Mouse (Mus musculus) forebrain, embryonic 16.5 days (tissue): Measurements from ENCODE around the gene Rnaseh2a. TPM values are rescaled to one million over a fixed set of nuclear protein-coding genes. Genes with fewer than 3 reads are reported as not detected.

Experiments used
- ATAC-seq: fragments of 200-750 bp; cut with Nextera tagmentation; 2 replicates; pipeline ENCODE4 v1.8.0; 2017; ENCODE audit warnings: mild to moderate bottlenecking, moderate library complexity
- H3K27ac ChIP-seq: fragments of 300-500 bp; sonication (generic); 2 replicates; pipeline ENCODE4 v1.5.1; 2014; ENCODE audit warnings: low read length, control low read depth
- H3K27me3 ChIP-seq: fragments of 300-500 bp; sonication (generic); replicated peaks from 2 replicates; pipeline ENCODE4 v1.6.1; 2014; ENCODE audit warnings: low read length; ENCODE audit not compliant: control insufficient read depth, insufficient read depth
- H3K36me3 ChIP-seq: fragments of 300-500 bp; sonication (generic); 2 replicates; pipeline ENCODE4 v1.6.1; 2014; ENCODE audit not compliant: control insufficient read depth, insufficient read depth
- H3K4me1 ChIP-seq: fragments of 300-500 bp; sonication (generic); replicated peaks from 2 replicates; pipeline ENCODE4 v1.6.1; 2014; ENCODE audit warnings: low read length; ENCODE audit not compliant: control insufficient read depth, insufficient read depth
- H3K4me2 ChIP-seq: fragments of 300-500 bp; sonication (generic); 2 replicates; pipeline ENCODE4 v1.6.1; 2014; ENCODE audit warnings: mild to moderate bottlenecking, low read length, control low read depth
- H3K4me3 ChIP-seq: fragments of 300-500 bp; sonication (generic); replicated peaks from 2 replicates; pipeline ENCODE4 v1.5.1; 2014; ENCODE audit warnings: mild to moderate bottlenecking, low read length, control low read depth
- H3K9ac ChIP-seq: fragments of 300-500 bp; sonication (generic); replicated peaks from 2 replicates; pipeline ENCODE4 v1.6.1; 2014; ENCODE audit warnings: low read depth, low read length, control low read depth
- H3K9me3 ChIP-seq: fragments of 300-500 bp; sonication (generic); 2 replicates; pipeline ENCODE4 v1.6.1; 2016; ENCODE audit warnings: low read length; ENCODE audit not compliant: control insufficient read depth
- WGBS: fragments of 180-500 bp; shearing (Covaris S2); extraction: QIAGEN DNeasy Blood & Tissue Kit; methylation state at CpG from one replicate; pipeline ENCODE4 v1.1.7; 2014; 5-methylcytosine and 5-hydroxymethylcytosine counted together
- polyA plus RNA-seq: library from polyadenylated mRNA; unstranded; fragments of >200 nt; fragmentation: Nextera tagmentation; extraction: Ambion mirVana; gene quantifications from 2 replicates; pipeline ENCODE4 v1.2.1, GENCODE M21; 2015

Gene Rnaseh2a
- polyA plus RNA-seq, 1 experiment from 2014 or later, result 85.8 TPM

- Histone ChIP-seq H3K4me2 (no peak overlapping the region), H3K4me1 (peaks cover 57% of the 10 kb centered on the region), H3K36me3 (peaks cover 8% of the 10 kb centered on the region), H3K27ac (no peak overlapping the region), H3K9me3 (no peaks in the 10 kb centered on the region), H3K27me3 (peaks cover 17% of the 10 kb centered on the region), H3K9ac (no peak overlapping the region), H3K4me3 (no peak overlapping the region)
- 56% methylated on average over 4 of the region's 4 CpGs for WGBS
- ATAC-seq, result peak; percentile 18; the same call in 1 of the 2 replicates
These were observed 4.4 kb upstream of the Rnaseh2a start for GRCm38 (mm10) chr8:84973803-84974542.

GRCm38 (mm10) chr8:84973079-84973478 is 3.5 kb upstream of the Rnaseh2a start:
- WGBS, result 88% methylated on average over 1 of the region's 1 CpGs
- peaks cover 13% of the 10 kb centered on the region for H3K27me3 ChIP-seq
- H3K4me3 ChIP-seq, result no peak overlapping the region
- H3K9ac ChIP-seq, result no peak overlapping the region
- H3K36me3 ChIP-seq, result peaks cover 8% of the 10 kb centered on the region
- peaks cover 54% of the 10 kb centered on the region for H3K4me1 ChIP-seq
- H3K4me2 ChIP-seq, result no peak overlapping the region
- no peaks in the 10 kb centered on the region for H3K9me3 ChIP-seq
- no peak overlapping the region for H3K27ac ChIP-seq
- ATAC-seq, result no peak

- Histone ChIP-seq H3K27me3 (no peaks in the 10 kb centered on the region), H3K9me3 (no peaks in the 10 kb centered on the region), H3K4me3 (peak overlapping the region; percentile 66), H3K4me1 (peaks cover 36% of the 10 kb centered on the region), H3K36me3 (peaks cover 8% of the 10 kb centered on the region), H3K9ac (peak overlapping the region; percentile 83), H3K4me2 (peak overlapping the region; percentile 69), H3K27ac (peak overlapping the region; percentile 3; the same call in 1 of the 2 replicates)
- no peak for ATAC-seq
- 73% methylated on average over 5 of the region's 5 CpGs for WGBS
These were observed 1.3 kb upstream of the Rnaseh2a start for GRCm38 (mm10) chr8:84970913-84971312.

- 6% methylated on average over 21 of the region's 21 CpGs for WGBS
These were observed 696 bp upstream of the Rnaseh2a start for GRCm38 (mm10) chr8:84970135-84970790.

GRCm38 (mm10) chr8:84968650-84969049 is 917 bp downstream of the Rnaseh2a start:
- Histone ChIP-seq H3K36me3 (peaks cover 4% of the 10 kb centered on the region; the same call in 1 of the 2 replicates), H3K9me3 (no peaks in the 10 kb centered on the region), H3K4me3 (peak overlapping the region; percentile 66), H3K27ac (peak overlapping the region; percentile 84), H3K27me3 (no peaks in the 10 kb centered on the region), H3K4me1 (peaks cover 34% of the 10 kb centered on the region), H3K4me2 (peak overlapping the region; percentile 69), H3K9ac (peak overlapping the region; percentile 83)
- ATAC-seq, result no peak
- 14% methylated on average over 2 of the region's 2 CpGs for WGBS

More at GRCm38 (mm10) chr8:84970135-84970790, 696 bp upstream of the Rnaseh2a start:
- H3K27me3 ChIP-seq, result no peaks in the 10 kb centered on the region
- H3K36me3 ChIP-seq, result peaks cover 8% of the 10 kb centered on the region
- H3K4me3 ChIP-seq, result peak overlapping the region; percentile 66
- peak overlapping the region; percentile 83 for H3K9ac ChIP-seq
- peak overlapping the region; percentile 84 for H3K27ac ChIP-seq
- peak overlapping the region; percentile 69 for H3K4me2 ChIP-seq
- peaks cover 32% of the 10 kb centered on the region for H3K4me1 ChIP-seq
- no peak for ATAC-seq
- H3K9me3 ChIP-seq, result no peaks in the 10 kb centered on the region

- H3K27me3 ChIP-seq, result no peaks in the 10 kb centered on the region
- ATAC-seq, result no peak
- 82% methylated on average over 13 of the region's 13 CpGs for WGBS
- H3K27ac ChIP-seq, result no peak overlapping the region
- no peaks in the 10 kb centered on the region for H3K9me3 ChIP-seq
- H3K4me2 ChIP-seq, result no peak overlapping the region
- peaks cover 34% of the 10 kb centered on the region for H3K4me1 ChIP-seq
- no peak overlapping the region for H3K9ac ChIP-seq
- H3K36me3 ChIP-seq, result peaks cover 4% of the 10 kb centered on the region; the same call in 1 of the 2 replicates
- no peak overlapping the region for H3K4me3 ChIP-seq
These were observed 1.8 kb downstream of the Rnaseh2a start for GRCm38 (mm10) chr8:84967532-84968304.

GRCm38 (mm10) chr8:84966603-84967002 is 3.0 kb downstream of the Rnaseh2a start:
- Histone ChIP-seq H3K9me3 (no peaks in the 10 kb centered on the region), H3K4me1 (peaks cover 30% of the 10 kb centered on the region), H3K4me2 (no peak overlapping the region), H3K27me3 (no peaks in the 10 kb centered on the region), H3K27ac (no peak overlapping the region), H3K9ac (no peak overlapping the region), H3K36me3 (peaks cover under 1% of the 10 kb centered on the region; the same call in 1 of the 2 replicates), H3K4me3 (no peak overlapping the region)
- peak; percentile 3 for ATAC-seq
- WGBS, result 63% methylated on average over 3 of the region's 3 CpGs

GRCm38 (mm10) chr8:84965731-84966291 is 3.8 kb downstream of the Rnaseh2a start:
- H3K27ac ChIP-seq, result peak overlapping the region; percentile 3; the same call in 1 of the 2 replicates
- H3K27me3 ChIP-seq, result no peaks in the 10 kb centered on the region
- H3K9ac ChIP-seq, result peak overlapping the region; percentile 67
- whole genome bisulfite sequencing, result under 1% methylated on average over 41 of the region's 41 CpGs
- H3K4me3 ChIP-seq, result peak overlapping the region; percentile 73
- peaks cover 22% of the 10 kb centered on the region for H3K4me1 ChIP-seq
- no peaks in the 10 kb centered on the region for H3K9me3 ChIP-seq
- H3K36me3 ChIP-seq, result no peaks in the 10 kb centered on the region
- peak overlapping the region; percentile 95 for H3K4me2 ChIP-seq
- peak; percentile 90 for ATAC-seq
